Mouse (Mus musculus) kidney, embryonic 14.5 days (tissue): ENCODE measurements around the gene Cpt1c. TPM values are rescaled to one million over a fixed set of nuclear protein-coding genes. Genes with fewer than 3 reads are reported as not detected.
A peak's percentile ranks its signal among the peaks of the same experiment; 100 is the strongest.

Source experiments
- ATAC-seq: fragments of 200-750 bp; cut with Nextera tagmentation; 2 replicates; pipeline ENCODE4 v1.8.0; 2017; ENCODE audit warnings: moderate number of reproducible peaks, mild to moderate bottlenecking, moderate TSS enrichment, moderate library complexity; ENCODE audit not compliant: low FRiP score, low TSS enrichment
- H3K27ac ChIP-seq: fragments of 300-500 bp; sonication (generic); 2 replicates; pipeline ENCODE4 v1.5.1; 2014; ENCODE audit warnings: low read depth, mild to moderate bottlenecking, low read length, moderate library complexity, mixed read lengths
- H3K27me3 ChIP-seq: fragments of 300-500 bp; sonication (generic); 2 replicates; pipeline ENCODE4 v1.6.1; 2014; ENCODE audit warnings: mild to moderate bottlenecking, low read length; ENCODE audit not compliant: control insufficient read depth, insufficient read depth
- H3K36me3 ChIP-seq: fragments of 300-500 bp; sonication (generic); 2 replicates; pipeline ENCODE4 v1.6.1; 2014; ENCODE audit warnings: low read length, mixed read lengths; ENCODE audit not compliant: control insufficient read depth, insufficient read depth
- H3K4me1 ChIP-seq: fragments of 300-500 bp; sonication (generic); 2 replicates; pipeline ENCODE4 v1.6.1; 2014; ENCODE audit warnings: low read length, mixed read lengths; ENCODE audit not compliant: control insufficient read depth, insufficient read depth
- H3K4me2 ChIP-seq: fragments of 300-500 bp; sonication (generic); replicated peaks from 2 replicates; pipeline ENCODE4 v1.6.1; 2014; ENCODE audit warnings: low read depth, mild to moderate bottlenecking, low read length
- H3K4me3 ChIP-seq: fragments of 300-500 bp; sonication (generic); 2 replicates; pipeline ENCODE4 v1.5.1; 2014; ENCODE audit warnings: mild to moderate bottlenecking, low read length
- H3K9ac ChIP-seq: fragments of 300-500 bp; sonication (generic); 2 replicates; pipeline ENCODE4 v1.6.1; 2014; ENCODE audit warnings: low read depth, mild to moderate bottlenecking, low read length, moderate library complexity
- H3K9me3 ChIP-seq: fragments of 300-500 bp; sonication (generic); 2 replicates; pipeline ENCODE4 v1.6.1; 2016; ENCODE audit warnings: low read length; ENCODE audit not compliant: control insufficient read depth
- WGBS: fragments of 180-500 bp; shearing (Covaris S2); extraction: QIAGEN DNeasy Blood & Tissue Kit; methylation state at CpG from one replicate; pipeline ENCODE4 v1.1.7; 2014; 5-methylcytosine and 5-hydroxymethylcytosine counted together
- polyA plus RNA-seq: library from polyadenylated mRNA; unstranded; fragments of >200 nt; fragmentation: Nextera tagmentation; extraction: Ambion mirVana; gene quantifications from 2 replicates; pipeline ENCODE4 v1.2.1, GENCODE M21; 2014

Cpt1c gene
- polyA plus RNA-seq, 1 experiment from 2014 or later = 19.2 TPM

GRCm38 (mm10) chr7:44952611-44953306 is 21.9 kb downstream of the Cpt1c start:
- Histone ChIP-seq H3K4me2 (peak overlapping the region; percentile 98), H3K36me3 (no peaks in the 10 kb centered on the region), H3K27ac (peak overlapping the region; percentile 56; the same call in 1 of the 2 replicates), H3K4me3 (peak overlapping the region; percentile 52), H3K9me3 (no peaks in the 10 kb centered on the region), H3K4me1 (peaks cover 8% of the 10 kb centered on the region), H3K9ac (peak overlapping the region; percentile 68), H3K27me3 (peaks cover 18% of the 10 kb centered on the region)
- 7% methylated on average over 24 of the region's 24 CpGs for WGBS
- peak; percentile 92 for ATAC-seq

GRCm38 (mm10) chr7:44951960-44952359 is 22.7 kb downstream of the Cpt1c start:
- Histone ChIP-seq H3K4me3 (peak overlapping the region; percentile 52), H3K27ac (peak overlapping the region; percentile 56; the same call in 1 of the 2 replicates), H3K27me3 (peaks cover 18% of the 10 kb centered on the region), H3K9ac (peak overlapping the region; percentile 68), H3K36me3 (no peaks in the 10 kb centered on the region), H3K4me1 (peaks cover 8% of the 10 kb centered on the region), H3K9me3 (no peaks in the 10 kb centered on the region), H3K4me2 (peak overlapping the region; percentile 98)
- ATAC-seq = peak; percentile 86
- WGBS = 0% methylated on average over 10 of the region's 10 CpGs

- no peak for ATAC-seq
- H3K9ac ChIP-seq = no peak overlapping the region
- WGBS = 76% methylated on average over 6 of the region's 6 CpGs
Measured at GRCm38 (mm10) chr7:44949922-44950321, 24.7 kb downstream of the Cpt1c start.

GRCm38 (mm10) chr7:44942904-44943303 is 31.7 kb downstream of the Cpt1c start, which contains the start of gene Tsks:
Tsks (plus strand) TSS chr7:44943204.
- Histone ChIP-seq H3K27ac (no peak within 1 kb of the TSS), H3K4me1 (no peaks in the 10 kb centered on the region), H3K9me3 (no peaks in the 10 kb centered on the region), H3K27me3 (no peaks in the 10 kb centered on the region), H3K4me2 (no peak within 1 kb of the TSS), H3K4me3 (no peak within 1 kb of the TSS), H3K9ac (no peak within 1 kb of the TSS), H3K36me3 (no peaks in the 10 kb centered on the region)
- WGBS = 74% methylated on average over 7 of the region's 7 CpGs
- ATAC-seq = no peak

More at GRCm38 (mm10) chr7:44949922-44950321, 24.7 kb downstream of the Cpt1c start:
- H3K4me3 ChIP-seq = no peak overlapping the region; the same call in 1 of the 2 replicates
- H3K27me3 ChIP-seq = peaks cover 18% of the 10 kb centered on the region
- no peak overlapping the region for H3K27ac ChIP-seq
- peaks cover 8% of the 10 kb centered on the region for H3K4me1 ChIP-seq
- H3K4me2 ChIP-seq = no peak overlapping the region
- no peaks in the 10 kb centered on the region for H3K36me3 ChIP-seq
- no peaks in the 10 kb centered on the region for H3K9me3 ChIP-seq

GRCm38 (mm10) chr7:44938680-44939079 is 36.0 kb downstream of the Cpt1c start:
- Histone ChIP-seq H3K9ac (no peak overlapping the region), H3K27me3 (no peaks in the 10 kb centered on the region), H3K27ac (no peak overlapping the region), H3K36me3 (no peaks in the 10 kb centered on the region), H3K9me3 (peaks cover 5% of the 10 kb centered on the region; the same call in 1 of the 2 replicates), H3K4me2 (no peak overlapping the region), H3K4me1 (no peaks in the 10 kb centered on the region), H3K4me3 (no peak overlapping the region)
- ATAC-seq = no peak
- WGBS = 93% methylated on average over 4 of the region's 4 CpGs

GRCm38 (mm10) chr7:44929204-44930151 is 45.2 kb downstream of the Cpt1c start, which contains the start of gene Ap2a1:
Ap2a1 (minus strand) TSS chr7:44929496.
- H3K27ac ChIP-seq = peak within 1 kb of the TSS; percentile 92
- peak within 1 kb of the TSS; percentile 65 for H3K4me2 ChIP-seq
- peak; percentile 99 for ATAC-seq
- H3K4me3 ChIP-seq = peak within 1 kb of the TSS; percentile 98
- H3K4me1 ChIP-seq = peaks cover 14% of the 10 kb centered on the region
- under 1% methylated on average over 84 of the region's 84 CpGs for WGBS
- peak within 1 kb of the TSS; percentile 91 for H3K9ac ChIP-seq
- no peaks in the 10 kb centered on the region for H3K9me3 ChIP-seq
- H3K27me3 ChIP-seq = no peaks in the 10 kb centered on the region
- H3K36me3 ChIP-seq = peaks cover 7% of the 10 kb centered on the region; the same call in 1 of the 2 replicates

- Histone ChIP-seq H3K4me3 (peak overlapping the region; percentile 98), H3K36me3 (peaks cover 15% of the 10 kb centered on the region; the same call in 1 of the 2 replicates), H3K27ac (no peak overlapping the region; the same call in 1 of the 2 replicates), H3K27me3 (no peaks in the 10 kb centered on the region), H3K4me2 (peak overlapping the region; percentile 65), H3K9ac (peak overlapping the region; percentile 91), H3K4me1 (peaks cover 14% of the 10 kb centered on the region), H3K9me3 (no peaks in the 10 kb centered on the region)
- 4% methylated on average over 1 of the region's 1 CpGs for WGBS
- ATAC-seq = no peak
Measured at GRCm38 (mm10) chr7:44928570-44928969, 46.1 kb downstream of the Cpt1c start.

- Histone ChIP-seq H3K4me3 (no peak overlapping the region), H3K36me3 (peaks cover 28% of the 10 kb centered on the region; the same call in 1 of the 2 replicates), H3K9ac (no peak overlapping the region), H3K4me2 (no peak overlapping the region), H3K27ac (no peak overlapping the region), H3K9me3 (no peaks in the 10 kb centered on the region), H3K27me3 (no peaks in the 10 kb centered on the region), H3K4me1 (peaks cover 12% of the 10 kb centered on the region)
- WGBS = 82% methylated on average over 3 of the region's 3 CpGs
- ATAC-seq = no peak
Measured at GRCm38 (mm10) chr7:44925468-44925867, 49.2 kb downstream of the Cpt1c start.
